Mouse (Mus musculus) ES-E14 (cell line): Measurements from ENCODE around the gene Aimp1. TPM values are rescaled to one million over a fixed set of nuclear protein-coding genes. Genes with fewer than 3 reads are reported as not detected.
A peak's percentile ranks its signal among the peaks of the same experiment; 100 is the strongest.

Experiments used
- DNase-seq: peaks from one replicate; pipeline ENCODE4 v3.0.0-alpha.2; 2013; ENCODE audit warnings: low read depth, low spot score
- H3K27ac ChIP-seq: 2 replicates; pipeline ENCODE4 v1.5.1; 2012; ENCODE audit warnings: low read depth, mild to moderate bottlenecking, low read length, moderate library complexity, mixed read lengths; ENCODE audit not compliant: poor library complexity, insufficient read depth, severe bottlenecking
- H3K36me3 ChIP-seq: 2 replicates; pipeline ENCODE4 v1.6.1; 2012; ENCODE audit warnings: mild to moderate bottlenecking, low read length, moderate library complexity, mixed read lengths; ENCODE audit not compliant: control insufficient read depth, poor library complexity, insufficient read depth, severe bottlenecking
- H3K4me1 ChIP-seq, 2 experiments: fragments of 150-350 bp in 1 of 2; sonication (generic) in 1 of 2; 2 replicates each; pipeline ENCODE4 v1.6.1; 2012; ENCODE audit warnings: low read length in 2 of 2, mild to moderate bottlenecking in 1 of 2, mixed read lengths in 1 of 2; ENCODE audit not compliant: control insufficient read depth in 2 of 2, insufficient read depth in 2 of 2, poor library complexity in 1 of 2
- H3K4me3 ChIP-seq, 2 experiments: fragments of 150-350 bp in 1 of 2; sonication (generic) in 1 of 2; 2 replicates each; pipeline ENCODE4 v1.5.1; 2012; ENCODE audit warnings: low read length in 2 of 2, low read depth in 1 of 2, mild to moderate bottlenecking in 1 of 2, mixed read lengths in 1 of 2; ENCODE audit not compliant: insufficient read depth in 1 of 2, poor library complexity in 1 of 2, severe bottlenecking in 1 of 2
- H3K9ac ChIP-seq: 2 replicates; pipeline ENCODE4 v1.6.1; 2012; ENCODE audit warnings: low read depth, mild to moderate bottlenecking, low read length, mixed read lengths; ENCODE audit not compliant: poor library complexity, insufficient read depth, severe bottlenecking
- H3K9me3 ChIP-seq: fragments of 150-350 bp; sonication (generic); 2 replicates; pipeline ENCODE4 v1.6.1; 2012; ENCODE audit warnings: low read depth, mild to moderate bottlenecking, low read length; ENCODE audit not compliant: control insufficient read depth, insufficient read depth
- CHD2 ChIP-seq: IDR thresholded peaks from 2 replicates; pipeline ENCODE4 v1.6.1; 2014; ENCODE audit warnings: mild to moderate bottlenecking, low read depth, low read length, inconsistent platforms
- HCFC1 ChIP-seq: IDR thresholded peaks from 2 replicates; pipeline ENCODE4 v1.6.1; 2012; ENCODE audit warnings: low read length, inconsistent platforms, borderline replicate concordance; ENCODE audit not compliant: insufficient read depth
- MAFK ChIP-seq: IDR thresholded peaks from 2 replicates; pipeline ENCODE4 v1.6.1; 2014; ENCODE audit warnings: mild to moderate bottlenecking, low read depth, low read length, inconsistent platforms; ENCODE audit not compliant: insufficient read depth
- ZC3H11A ChIP-seq: IDR thresholded peaks from 2 replicates; pipeline ENCODE4 v1.6.1; 2012; ENCODE audit warnings: low read depth, mild to moderate bottlenecking, inconsistent platforms, low read length, borderline replicate concordance
- ZNF384 ChIP-seq: IDR thresholded peaks from 2 replicates; pipeline ENCODE4 v1.6.1; 2012; ENCODE audit warnings: low read depth, low read length, inconsistent platforms
- in situ Hi-C, 2 experiments: fragments of 600-800 bp; cut with MboI; formaldehyde crosslinking; loops; one replicate each; pipeline ENCODE4 v1.15.1; 2025; ENCODE audit warnings: low sequenced_read_pairs in 2 of 2, inconsistent platforms in 1 of 2; ENCODE audit not compliant: unreplicated experiment in 2 of 2
- total RNA-seq: library from RNA; depleted of rRNA; stranded (reverse); fragments of 300-350 nt; gene quantifications from 2 replicates; pipeline ENCODE4 v1.2.3, GENCODE M21; 2012; rRNA removed

The Aimp1 gene
- 151 and 169 TPM in 2 replicates for total RNA-seq

- Histone ChIP-seq H3K36me3 (no peaks in the 10 kb centered on the region), H3K9me3 (no peaks in the 10 kb centered on the region), H3K4me3 (peak within 1 kb of the TSS; percentile 82 to 99), H3K9ac (peak within 1 kb of the TSS; percentile 99), H3K4me1 (0 out of 4 replicates have a peak, but pooled peaks cover 0 to 2% of the 10 kb centered on the region in 2 experiments), H3K27ac (peak within 1 kb of the TSS; percentile 96; the same call in 1 of the 2 replicates)
- no peak for TF ChIP-seq ZC3H11A
- no peak for TF ChIP-seq CHD2
- TF ChIP-seq MAFK = no peak
- no peak for TF ChIP-seq ZNF384
- no peak for TF ChIP-seq HCFC1
- no peak for DNase-seq
- in situ Hi-C loops = no loop called here
Measured at GRCm38 (mm10) chr3:132684231-132684928, at the start of gene Aimp1. TSS of gene Aimp1 (minus strand) at chr3:132684370.

GRCm38 (mm10) chr3:132724326-132724725 lies 40.2 kb upstream of the Aimp1 start:
- in situ Hi-C loops = no loop called here
- Histone ChIP-seq H3K27ac (no peak overlapping the region), H3K4me1 (no peaks in the 10 kb centered on the region), H3K4me3 (no peak overlapping the region), H3K9me3 (no peaks in the 10 kb centered on the region), H3K9ac (no peak overlapping the region), H3K36me3 (peaks cover 2% of the 10 kb centered on the region; the same call in 1 of the 2 replicates)
- DNase-seq = no peak
- TF ChIP-seq HCFC1 (no peak), CHD2 (no peak), MAFK (no peak), ZNF384 (no peak), ZC3H11A (no peak)

- DNase-seq = no peak
- Histone ChIP-seq H3K4me3 (no peak overlapping the region), H3K4me1 (no peaks in the 10 kb centered on the region), H3K9ac (no peak overlapping the region), H3K9me3 (no peaks in the 10 kb centered on the region), H3K27ac (no peak overlapping the region), H3K36me3 (no peaks in the 10 kb centered on the region)
- no peak for TF ChIP-seq MAFK
- TF ChIP-seq ZC3H11A = no peak
- TF ChIP-seq HCFC1 = no peak
- no peak for TF ChIP-seq CHD2
- no peak for TF ChIP-seq ZNF384
- in situ Hi-C loops = no loop called here
Measured at GRCm38 (mm10) chr3:132717316-132717715, 33.1 kb upstream of the Aimp1 start.

- DNase-seq = no peak
- H3K9me3 ChIP-seq = no peaks in the 10 kb centered on the region
- in situ Hi-C loops = no loop called here
- H3K4me1 ChIP-seq = no peaks in the 10 kb centered on the region
- no peak overlapping the region for H3K9ac ChIP-seq
- no peak overlapping the region for H3K27ac ChIP-seq
- no peak for TF ChIP-seq CHD2
- no peak for TF ChIP-seq ZC3H11A
- TF ChIP-seq HCFC1 = no peak
- no peak for TF ChIP-seq MAFK
- no peak for TF ChIP-seq ZNF384
- no peak overlapping the region for H3K4me3 ChIP-seq
- no peaks in the 10 kb centered on the region for H3K36me3 ChIP-seq
Measured at GRCm38 (mm10) chr3:132713913-132714312, 29.7 kb upstream of the Aimp1 start.

- no peak overlapping the region for H3K27ac ChIP-seq
- no peak overlapping the region for H3K4me3 ChIP-seq
- H3K9ac ChIP-seq = no peak overlapping the region
- no peaks in the 10 kb centered on the region for H3K4me1 ChIP-seq
- in situ Hi-C loops = no loop called here
- TF ChIP-seq CHD2 = no peak
- no peak for TF ChIP-seq ZC3H11A
- TF ChIP-seq HCFC1 = no peak
- no peak for TF ChIP-seq ZNF384
- no peak for TF ChIP-seq MAFK
- no peaks in the 10 kb centered on the region for H3K9me3 ChIP-seq
- DNase-seq = peak; percentile 15
- H3K36me3 ChIP-seq = no peaks in the 10 kb centered on the region
Measured at GRCm38 (mm10) chr3:132706977-132707376, 22.8 kb upstream of the Aimp1 start.
